Mouse (Mus musculus): ENCODE measurements around the gene Ebf1.

DNA sequence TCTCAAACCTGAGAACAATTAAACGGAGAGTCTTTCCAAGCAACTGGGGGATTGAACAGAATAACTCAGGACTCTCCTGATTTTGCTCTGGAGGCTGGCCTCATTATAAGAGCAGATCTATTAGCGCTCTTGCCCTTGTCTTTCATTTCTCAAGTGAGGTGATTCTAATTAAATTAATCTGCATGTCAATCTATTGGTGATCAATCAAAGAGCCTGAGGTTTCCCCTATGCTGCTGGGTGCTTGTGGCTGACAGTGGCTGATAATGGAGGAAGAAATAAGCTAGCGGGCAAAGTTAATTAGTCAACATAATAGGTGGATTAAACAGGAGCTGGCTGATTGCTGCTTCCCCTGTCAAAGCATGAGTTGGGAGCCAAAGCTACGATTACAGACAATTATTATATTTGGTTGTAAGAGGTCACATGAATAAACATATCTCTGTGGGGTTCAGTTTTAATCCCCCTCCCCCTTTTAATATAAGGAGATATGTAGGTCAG lies 265.4 kb downstream of the Ebf1 start:
- TF ChIP-seq CTCF (IDR thresholded peaks at IDR 0.05; ENCODE audit: low read depth) = no peak
- TF ChIP-seq EP300 (optimal IDR thresholded peaks at IDR 0.05) = no peak

Data from stomach, postnatal 0 days (tissue).